Mouse (Mus musculus) heart, embryonic 15.5 days (tissue): Measurements from ENCODE around the gene Cuedc2. TPM values are rescaled to one million over a fixed set of nuclear protein-coding genes. Genes with fewer than 3 reads are reported as not detected.

Experiments
- ATAC-seq: fragments of 200-750 bp; cut with Nextera tagmentation; replicated peaks from 2 replicates; pipeline ENCODE4 v1.8.0; 2017; ENCODE audit warnings: low read depth, moderate TSS enrichment; ENCODE audit not compliant: insufficient number of reproducible peaks, insufficient read depth, low FRiP score
- H3K27ac ChIP-seq: fragments of 300-500 bp; sonication (generic); 2 replicates; pipeline ENCODE4 v1.5.1; 2015; ENCODE audit warnings: mild to moderate bottlenecking, inconsistent platforms
- H3K27me3 ChIP-seq: fragments of 300-500 bp; sonication (generic); 2 replicates; pipeline ENCODE4 v1.6.1; 2015; ENCODE audit warnings: inconsistent platforms
- H3K36me3 ChIP-seq: fragments of 300-500 bp; sonication (generic); 2 replicates; pipeline ENCODE4 v1.6.1; 2015; ENCODE audit warnings: mild to moderate bottlenecking, inconsistent platforms
- H3K4me1 ChIP-seq: fragments of 300-500 bp; sonication (generic); replicated peaks from 2 replicates; pipeline ENCODE4 v1.6.1; 2015; ENCODE audit warnings: inconsistent platforms
- H3K4me2 ChIP-seq: fragments of 300-500 bp; sonication (generic); 2 replicates; pipeline ENCODE4 v1.6.1; 2015; ENCODE audit warnings: inconsistent platforms, mild to moderate bottlenecking, moderate library complexity
- H3K4me3 ChIP-seq: fragments of 300-500 bp; sonication (generic); 2 replicates; pipeline ENCODE4 v1.5.1; 2015; ENCODE audit warnings: mild to moderate bottlenecking, inconsistent platforms
- H3K9ac ChIP-seq: fragments of 300-500 bp; sonication (generic); 2 replicates; pipeline ENCODE4 v1.6.1; 2015; ENCODE audit warnings: mild to moderate bottlenecking, inconsistent platforms
- H3K9me3 ChIP-seq: fragments of 300-500 bp; sonication (generic); replicated peaks from 2 replicates; pipeline ENCODE4 v1.6.1; 2016; ENCODE audit warnings: inconsistent platforms
- WGBS: fragments of 180-500 bp; shearing (Covaris S2); methylation state at CpG from one replicate; pipeline ENCODE4 v1.1.7; 2015; ENCODE audit warnings: mixed read lengths; 5-methylcytosine and 5-hydroxymethylcytosine counted together
- polyA plus RNA-seq: library from polyadenylated mRNA; unstranded; fragments of >200 nt; fragmentation: Nextera tagmentation; extraction: Ambion mirVana; gene quantifications from 2 replicates; pipeline ENCODE4 v1.2.1, GENCODE M21; 2015

Gene Cuedc2
- polyA plus RNA-seq, 1 experiment from 2014 or later = 118 TPM

DNA sequence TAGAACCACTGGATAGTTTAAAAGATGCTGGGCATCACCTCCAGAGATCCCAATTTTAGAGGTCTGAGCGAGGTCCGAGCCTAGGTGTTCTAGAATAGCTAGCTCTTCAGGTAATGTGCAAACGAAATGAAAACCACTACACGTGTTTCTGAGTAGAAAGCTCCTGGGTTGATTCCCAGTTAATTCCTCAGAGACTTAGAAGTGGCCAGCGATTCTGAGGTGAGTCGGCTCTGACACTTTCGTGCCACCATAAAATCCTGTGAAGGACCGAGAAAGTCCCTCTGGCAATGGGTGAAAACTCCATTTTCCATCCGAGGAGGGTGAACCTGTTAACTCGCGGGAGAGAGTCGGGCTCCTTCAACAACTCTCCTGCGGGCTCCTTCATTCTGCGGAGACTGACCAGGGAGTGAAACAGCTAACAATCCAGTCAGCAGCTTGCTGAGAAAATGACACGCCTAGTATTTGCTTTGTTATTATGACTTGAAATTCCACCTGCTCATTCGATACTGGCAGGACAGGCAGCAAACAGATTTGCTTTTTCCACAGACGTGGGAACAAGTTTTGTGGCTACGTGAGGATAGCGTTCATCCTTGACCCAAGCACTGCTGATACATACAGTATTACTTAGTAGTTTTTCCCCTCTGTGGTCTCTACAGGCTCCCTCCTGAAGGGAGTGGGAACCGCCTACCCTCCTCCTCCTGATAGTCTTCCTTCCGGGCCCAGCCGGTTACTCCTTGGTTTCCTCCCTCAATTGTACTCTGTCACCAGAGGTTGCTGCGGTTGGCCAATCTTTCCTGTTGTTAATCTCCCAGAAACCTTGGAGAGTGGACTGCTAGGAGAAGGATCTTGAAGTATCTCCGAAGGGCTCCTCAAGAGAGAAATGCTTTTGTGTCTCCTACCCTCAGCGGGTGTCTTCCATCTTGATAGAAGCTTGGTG lies 19.1 kb upstream of the Cuedc2 start:
- H3K4me3 ChIP-seq = peak overlapping the region; percentile 62
- H3K9me3 ChIP-seq = no peaks in the 10 kb centered on the region
- H3K27me3 ChIP-seq = peaks cover 14% of the 10 kb centered on the region
- peak overlapping the region; percentile 64 for H3K27ac ChIP-seq
- WGBS = 18% methylated on average over 25 of the region's 25 CpGs
- H3K4me2 ChIP-seq = peak overlapping the region; percentile 91
- H3K36me3 ChIP-seq = no peaks in the 10 kb centered on the region
- ATAC-seq = no peak; the same call in 1 of the 2 replicates
- H3K9ac ChIP-seq = peak overlapping the region; percentile 59
- H3K4me1 ChIP-seq = peaks cover 14% of the 10 kb centered on the region

- Histone ChIP-seq H3K9me3 (no peaks in the 10 kb centered on the region), H3K9ac (peak overlapping the region; percentile 59), H3K4me1 (peaks cover 14% of the 10 kb centered on the region), H3K4me3 (peak overlapping the region; percentile 62), H3K4me2 (peak overlapping the region; percentile 91), H3K27me3 (peaks cover 14% of the 10 kb centered on the region), H3K36me3 (no peaks in the 10 kb centered on the region), H3K27ac (peak overlapping the region; percentile 64; the same call in 1 of the 2 replicates)
- under 1% methylated on average over 29 of the region's 29 CpGs for WGBS
- peak; percentile 79 for ATAC-seq
Measured at GRCm38 (mm10) chr19:46356701-46357138, 18.2 kb upstream of the Cuedc2 start.

- H3K9ac ChIP-seq = peak within 1 kb of the TSS; percentile 75
- no peaks in the 10 kb centered on the region for H3K36me3 ChIP-seq
- 0 out of 2 replicates have a peak, but pooled peaks cover 4% of the 10 kb centered on the region for H3K27me3 ChIP-seq
- peak within 1 kb of the TSS; percentile 67 for H3K27ac ChIP-seq
- no peaks in the 10 kb centered on the region for H3K9me3 ChIP-seq
- 50% methylated on average over 10 of the region's 10 CpGs for whole genome bisulfite sequencing
- peaks cover 18% of the 10 kb centered on the region for H3K4me1 ChIP-seq
- ATAC-seq = no peak
- peak within 1 kb of the TSS; percentile 96 for H3K4me2 ChIP-seq
- H3K4me3 ChIP-seq = peak within 1 kb of the TSS; percentile 60
Measured at GRCm38 (mm10) chr19:46350168-46350932, 11.8 kb upstream of the Cuedc2 start, which contains the start of gene 2310034G01Rik. TSS of gene 2310034G01Rik (minus strand) at chr19:46350302.

GRCm38 (mm10) chr19:46349550-46349949 lies 11.0 kb upstream of the Cuedc2 start:
- Histone ChIP-seq H3K27me3 (0 out of 2 replicates have a peak, but pooled peaks cover 4% of the 10 kb centered on the region), H3K27ac (no peak overlapping the region), H3K36me3 (no peaks in the 10 kb centered on the region), H3K4me2 (peak overlapping the region; percentile 96), H3K9ac (peak overlapping the region; percentile 75; the same call in 1 of the 2 replicates), H3K4me1 (peaks cover 18% of the 10 kb centered on the region), H3K4me3 (peak overlapping the region; percentile 60), H3K9me3 (no peaks in the 10 kb centered on the region)
- WGBS = 31% methylated on average over 6 of the region's 6 CpGs
- ATAC-seq = 0 out of 2 replicates have a peak, but pooled peaks have one; percentile 20

DNA sequence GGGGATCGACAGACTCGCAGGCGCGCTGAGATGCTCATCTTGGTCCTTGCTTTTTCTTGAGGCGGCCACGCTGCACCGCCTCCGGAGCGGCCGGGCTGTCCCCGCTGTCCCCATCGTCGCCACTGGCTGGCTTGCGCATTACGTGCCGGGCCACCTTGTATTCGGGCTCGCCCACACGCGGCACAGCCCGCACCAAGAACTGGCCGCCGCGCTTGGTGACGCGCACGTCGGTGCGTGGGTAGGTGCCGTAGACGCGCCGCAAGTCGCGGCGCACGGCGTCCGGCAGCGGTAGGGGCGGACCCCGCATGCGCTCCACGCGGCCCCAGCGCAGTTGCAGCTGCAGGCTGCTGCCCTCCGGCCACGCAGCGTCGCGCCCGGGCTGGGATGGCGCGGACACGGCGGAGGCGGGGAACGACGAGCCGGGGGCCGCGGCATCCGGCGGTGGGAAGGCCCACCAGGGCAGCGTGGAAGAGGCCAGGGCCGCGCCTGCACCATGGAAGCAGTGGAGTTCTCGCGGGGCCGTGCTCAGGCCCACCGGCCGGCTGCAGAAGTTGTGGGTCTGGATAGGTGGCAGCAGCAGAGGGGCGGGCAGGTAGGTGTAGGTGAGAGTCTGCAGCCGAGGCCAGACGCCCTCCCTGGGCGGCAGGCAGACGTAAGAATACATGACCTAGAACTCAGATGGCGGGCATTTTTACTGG lies 10.4 kb upstream of the Cuedc2 start:
- Histone ChIP-seq H3K9ac (peak overlapping the region; percentile 75), H3K36me3 (no peaks in the 10 kb centered on the region), H3K4me1 (peaks cover 18% of the 10 kb centered on the region), H3K27me3 (peaks cover 9% of the 10 kb centered on the region; the same call in 1 of the 2 replicates), H3K4me3 (peak overlapping the region; percentile 60), H3K9me3 (no peaks in the 10 kb centered on the region), H3K4me2 (peak overlapping the region; percentile 96), H3K27ac (peak overlapping the region; percentile 67)
- peak; percentile 84 for ATAC-seq
- WGBS = under 1% methylated on average over 78 of the region's 78 CpGs

GRCm38 (mm10) chr19:46347936-46348668 lies 9.6 kb upstream of the Cuedc2 start:
- Histone ChIP-seq H3K9ac (peak overlapping the region; percentile 75), H3K4me2 (peak overlapping the region; percentile 96), H3K27me3 (peaks cover 16% of the 10 kb centered on the region), H3K4me3 (peak overlapping the region; percentile 60), H3K27ac (peak overlapping the region; percentile 67), H3K36me3 (no peaks in the 10 kb centered on the region), H3K9me3 (no peaks in the 10 kb centered on the region), H3K4me1 (peaks cover 18% of the 10 kb centered on the region)
- 27% methylated on average over 14 of the region's 14 CpGs for WGBS
- no peak for ATAC-seq

DNA sequence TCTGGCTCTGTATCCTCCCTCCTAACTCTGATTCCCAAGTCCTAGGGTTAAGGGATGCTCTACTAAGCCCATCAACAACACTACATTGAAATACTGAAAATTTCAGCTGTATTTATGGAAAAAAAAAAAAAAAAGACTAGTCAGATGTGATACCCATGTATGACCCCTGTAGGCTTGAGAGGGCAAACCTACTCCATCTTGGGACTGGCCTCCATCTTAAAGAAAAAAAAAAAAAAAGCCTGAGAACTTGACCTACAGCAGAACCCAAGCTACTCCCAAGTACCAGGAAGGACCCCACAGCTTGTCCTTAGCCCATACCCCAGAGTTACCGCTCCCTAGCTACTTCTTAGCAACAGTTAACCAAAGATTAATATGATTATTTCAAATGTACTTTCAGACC lies 8.6 kb upstream of the Cuedc2 start:
- no peak for ATAC-seq
- H3K36me3 ChIP-seq = no peaks in the 10 kb centered on the region
- no peak overlapping the region for H3K27ac ChIP-seq
- H3K9me3 ChIP-seq = no peaks in the 10 kb centered on the region
- peaks cover 16% of the 10 kb centered on the region for H3K27me3 ChIP-seq
- no peak overlapping the region for H3K4me2 ChIP-seq
- H3K4me1 ChIP-seq = peaks cover 18% of the 10 kb centered on the region
- no peak overlapping the region for H3K9ac ChIP-seq
- no peak overlapping the region for H3K4me3 ChIP-seq
- WGBS = 93% methylated on average over 1 of the region's 1 CpGs

DNA sequence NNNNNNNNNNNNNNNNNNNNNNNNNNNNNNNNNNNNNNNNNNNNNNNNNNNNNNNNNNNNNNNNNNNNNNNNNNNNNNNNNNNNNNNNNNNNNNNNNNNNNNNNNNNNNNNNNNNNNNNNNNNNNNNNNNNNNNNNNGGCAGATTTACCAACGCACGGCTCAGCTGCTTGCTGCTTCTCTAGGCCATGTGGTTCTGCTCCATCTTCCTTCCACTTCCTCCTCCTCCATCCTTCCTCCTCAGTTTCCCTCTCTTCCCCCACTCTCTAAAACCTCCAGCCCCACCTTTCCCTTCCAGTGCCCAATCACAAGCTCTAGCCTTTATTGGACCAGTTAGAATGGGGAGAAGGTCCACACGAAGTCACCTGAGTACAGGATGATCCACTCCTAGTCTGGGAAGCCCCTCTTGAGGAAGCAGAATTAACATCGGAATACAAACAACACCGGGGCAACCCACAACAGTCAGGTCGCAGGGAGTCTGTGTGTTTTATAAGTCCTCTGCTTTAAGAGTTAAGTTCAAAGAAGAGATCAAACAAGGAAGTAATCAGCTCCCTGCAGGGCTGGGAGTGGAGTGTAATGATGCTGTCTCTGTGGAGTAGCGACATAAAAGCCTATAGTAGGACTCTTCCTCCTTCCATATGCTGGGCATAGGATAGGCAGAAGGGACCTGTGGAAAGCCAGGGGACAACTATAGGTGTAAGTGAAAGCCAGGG lies 6.4 kb upstream of the Cuedc2 start:
- Histone ChIP-seq H3K36me3 (no peaks in the 10 kb centered on the region), H3K4me3 (no peak overlapping the region), H3K9me3 (no peaks in the 10 kb centered on the region), H3K9ac (no peak overlapping the region), H3K27ac (no peak overlapping the region), H3K4me1 (peaks cover 20% of the 10 kb centered on the region), H3K4me2 (no peak overlapping the region), H3K27me3 (peaks cover 12% of the 10 kb centered on the region)
- WGBS = 23% methylated on average over 7 of the region's 7 CpGs
- ATAC-seq = no peak

DNA sequence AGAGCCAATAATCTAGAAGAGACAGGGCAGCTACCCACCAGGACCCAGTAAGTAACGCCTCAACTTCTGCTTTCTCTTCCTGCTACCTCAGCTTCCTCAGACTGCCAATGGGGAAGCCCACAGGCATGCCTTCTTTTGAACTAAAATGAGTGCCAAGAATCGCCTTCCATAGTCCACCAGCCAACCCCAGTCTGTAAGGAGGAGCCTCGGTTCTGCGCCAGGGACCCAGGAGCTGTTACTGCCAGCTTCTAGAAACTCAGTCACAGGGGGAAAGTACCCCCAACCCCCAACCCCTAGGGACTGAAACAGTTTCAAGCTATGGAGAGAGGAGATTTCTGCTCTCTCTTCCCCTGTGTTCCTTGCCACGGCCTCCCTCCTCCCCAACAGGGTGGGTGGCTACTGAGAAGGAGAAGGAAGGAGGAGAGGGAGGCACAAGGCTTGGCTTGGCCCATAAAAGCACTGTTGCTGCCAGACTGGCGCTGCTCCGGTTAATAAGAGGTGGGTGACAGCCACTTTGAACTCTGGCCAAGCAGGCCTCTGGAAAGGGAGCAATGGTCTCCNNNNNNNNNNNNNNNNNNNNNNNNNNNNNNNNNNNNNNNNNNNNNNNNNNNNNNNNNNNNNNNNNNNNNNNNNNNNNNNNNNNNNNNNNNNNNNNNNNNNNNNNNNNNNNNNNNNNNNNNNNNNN lies 927 bp upstream of the Cuedc2 start:
- Histone ChIP-seq H3K27me3 (peaks cover 11% of the 10 kb centered on the region), H3K4me2 (peak overlapping the region; percentile 54), H3K9ac (no peak overlapping the region), H3K9me3 (no peaks in the 10 kb centered on the region), H3K36me3 (no peaks in the 10 kb centered on the region), H3K27ac (peak overlapping the region; percentile 50), H3K4me3 (0 out of 2 replicates have a peak overlapping the region, but pooled peaks have one; percentile 91), H3K4me1 (peaks cover 24% of the 10 kb centered on the region)
- no peak for ATAC-seq
- 58% methylated on average over 7 of the region's 7 CpGs for WGBS
